Mouse (Mus musculus): ENCODE data around the gene Ric3. TPM values are rescaled to one million over a fixed set of nuclear protein-coding genes. Genes with fewer than 3 reads are reported as not detected.
"Not testable (repeated sequence)": the region's sequence is repeated elsewhere in the genome, so short reads cannot be mapped to it uniquely, and the experiment has no call there.

Ric3 gene
- 10 to 100 TPM; 52.7 to 56.1 TPM for total RNA-seq (2021)
- long read RNA-seq, experiment 1, full-length matches to known transcripts: 22 of 25 reads
- long read RNA-seq, experiment 1, partial matches to known transcripts: 1 of 25 reads
- long read RNA-seq, experiment 1, other reads (novel, unspliced or antisense): 2 of 25 reads
- long read RNA-seq, experiment 2, full-length matches to known transcripts: 66 of 105 reads
- long read RNA-seq, experiment 2, partial matches to known transcripts: 23 of 105 reads
- long read RNA-seq, experiment 2, other reads (novel, unspliced or antisense): 16 of 105 reads

GRCm38 (mm10) chr7:109083113-109083812 lies at the start of gene Ric3:
Ric3 (minus strand) TSS chr7:109083331.
- peak; percentile 78 to 79 for DNase-seq (ENCODE audit: low spot score in 2 of 2)

GRCm38 (mm10) chr7:109131565-109131964 lies 48.4 kb upstream of the Ric3 start:
- no peak for DNase-seq (ENCODE audit: low spot score in 2 of 2)

- no peak for DNase-seq (ENCODE audit: low spot score in 2 of 2)
Measured at GRCm38 (mm10) chr7:109129946-109130686, 47.0 kb upstream of the Ric3 start.

GRCm38 (mm10) chr7:109129442-109129841 lies 46.3 kb upstream of the Ric3 start:
- peak in 1 of 2 experiments; percentile 18 for DNase-seq (ENCODE audit: low spot score in 2 of 2)

- no peak for DNase-seq (ENCODE audit: low spot score in 2 of 2)
Measured at GRCm38 (mm10) chr7:109115929-109116328, 32.8 kb upstream of the Ric3 start.

- not testable (repeated sequence) for DNase-seq (ENCODE audit: low spot score in 2 of 2)
Measured at GRCm38 (mm10) chr7:109115488-109115887, 32.4 kb upstream of the Ric3 start.

GRCm38 (mm10) chr7:109114950-109115349 lies 31.8 kb upstream of the Ric3 start:
- no peak for DNase-seq (ENCODE audit: low spot score in 2 of 2)

GRCm38 (mm10) chr7:109111000-109111399 lies 27.9 kb upstream of the Ric3 start:
- DNase-seq (ENCODE audit: low spot score in 2 of 2): no peak

GRCm38 (mm10) chr7:109104894-109105293 lies 21.8 kb upstream of the Ric3 start:
- no peak for DNase-seq (ENCODE audit: low spot score in 2 of 2)

- DNase-seq (ENCODE audit: low spot score in 2 of 2): no peak
Measured at GRCm38 (mm10) chr7:109101167-109101566, 18.0 kb upstream of the Ric3 start.

GRCm38 (mm10) chr7:109098145-109099018 lies 15.3 kb upstream of the Ric3 start:
- peak; percentile 31 to 41 for DNase-seq (ENCODE audit: low spot score in 2 of 2)

- DNase-seq (ENCODE audit: low spot score in 2 of 2): no peak
Measured at GRCm38 (mm10) chr7:109097203-109097602, 14.1 kb upstream of the Ric3 start.

- DNase-seq (ENCODE audit: low spot score in 2 of 2): no peak
Measured at GRCm38 (mm10) chr7:109096618-109097017, 13.5 kb upstream of the Ric3 start.

- DNase-seq (ENCODE audit: low spot score in 2 of 2): no peak
Measured at GRCm38 (mm10) chr7:109094294-109094693, 11.2 kb upstream of the Ric3 start.

- not testable (repeated sequence) for DNase-seq (ENCODE audit: low spot score in 2 of 2)
Measured at GRCm38 (mm10) chr7:109091316-109091715, 8.2 kb upstream of the Ric3 start.

GRCm38 (mm10) chr7:109086946-109087345 lies 3.8 kb upstream of the Ric3 start:
- no peak for DNase-seq (ENCODE audit: low spot score in 2 of 2)

- no peak for DNase-seq (ENCODE audit: low spot score in 2 of 2)
Measured at GRCm38 (mm10) chr7:109083813-109084184, 668 bp upstream of the Ric3 start.

GRCm38 (mm10) chr7:109082269-109083112 lies 640 bp downstream of the Ric3 start:
- peak; percentile 64 to 67 for DNase-seq (ENCODE audit: low spot score in 2 of 2)

GRCm38 (mm10) chr7:109072326-109072725 lies 10.8 kb downstream of the Ric3 start:
- DNase-seq (ENCODE audit: low spot score in 2 of 2): no peak

GRCm38 (mm10) chr7:109069641-109070040 lies 13.5 kb downstream of the Ric3 start:
- DNase-seq (ENCODE audit: low spot score in 2 of 2): no peak
